Mouse (Mus musculus): ENCODE results near the gene Lrrc75a.

- no peak for TF ChIP-seq CTCF (IDR thresholded peaks at IDR 0.05; ENCODE audit: low read depth, low read length)
- no peak for TF ChIP-seq EP300 (IDR thresholded peaks at IDR 0.05; ENCODE audit: insufficient read depth, low read depth, low read length)
- TF ChIP-seq POLR2A (IDR thresholded peaks at IDR 0.05; ENCODE audit: insufficient read depth, low read length), result no peak
These were observed 17.2 kb downstream of the Lrrc75a start for GRCm38 (mm10) chr11:62631138-62631537.

Data from ES-Bruce4 (cell line).